Mouse (Mus musculus) ES-Bruce4 (cell line): ENCODE results near the gene Med13l. TPM values are rescaled to one million over a fixed set of nuclear protein-coding genes. Genes with fewer than 3 reads are reported as not detected.

Source experiments
- H3K27ac ChIP-seq: 2 replicates; pipeline ENCODE4 v1.5.1; 2012; ENCODE audit warnings: low read length, inconsistent platforms; ENCODE audit not compliant: insufficient read depth
- H3K27me3 ChIP-seq: 2 replicates; pipeline ENCODE4 v1.6.1; 2012; ENCODE audit warnings: mild to moderate bottlenecking, low read length, inconsistent platforms; ENCODE audit not compliant: control insufficient read depth, poor library complexity, insufficient read depth, severe bottlenecking
- H3K36me3 ChIP-seq: 2 replicates; pipeline ENCODE4 v1.6.1; 2012; ENCODE audit warnings: inconsistent platforms, mild to moderate bottlenecking, low read length, moderate library complexity; ENCODE audit not compliant: control insufficient read depth, poor library complexity, insufficient read depth, severe bottlenecking
- H3K4me1 ChIP-seq: one replicate; pipeline ENCODE4 v1.8.1; 2011; ENCODE audit warnings: low read length; ENCODE audit not compliant: control insufficient read depth, insufficient read depth
- H3K4me3 ChIP-seq: 2 replicates; pipeline ENCODE4 v1.5.1; 2011; ENCODE audit warnings: low read depth, mild to moderate bottlenecking, low read length
- H3K9ac ChIP-seq: 2 replicates; pipeline ENCODE4 v1.6.1; 2012; ENCODE audit warnings: low read depth, mild to moderate bottlenecking, inconsistent platforms; ENCODE audit not compliant: poor library complexity, severe bottlenecking
- H3K9me3 ChIP-seq: replicated peaks from 2 replicates; pipeline ENCODE4 v1.6.1; 2012; ENCODE audit warnings: mild to moderate bottlenecking, low read length, inconsistent platforms; ENCODE audit not compliant: control insufficient read depth, poor library complexity, insufficient read depth, severe bottlenecking
- CTCF ChIP-seq: IDR thresholded peaks from one replicate; pipeline ENCODE4 v1.8.1; 2011; ENCODE audit warnings: low read depth, low read length
- EP300 ChIP-seq: IDR thresholded peaks from 2 replicates; pipeline ENCODE4 v1.6.1; 2011; ENCODE audit warnings: low read depth, low read length; ENCODE audit not compliant: insufficient read depth
- POLR2A ChIP-seq: IDR thresholded peaks from one replicate; pipeline ENCODE4 v1.8.1; 2011; ENCODE audit warnings: low read length; ENCODE audit not compliant: insufficient read depth
- polyA plus RNA-seq: library from polyadenylated mRNA; stranded (reverse); fragments of >200 nt; gene quantifications from 2 replicates; pipeline ENCODE4 v1.2.4, GENCODE M21; 2011; ENCODE audit warnings: low read depth; ENCODE audit not compliant: missing spikeins, insufficient read depth, insufficient read length

Med13l gene
- polyA plus RNA-seq, 1 experiment = 43.9 TPM

GRCm38 (mm10) chr5:118801592-118801991, 241.1 kb downstream of the Med13l start:
- Histone ChIP-seq H3K9ac (no peak overlapping the region), H3K4me1 (no peaks in the 10 kb centered on the region), H3K27me3 (no peaks in the 10 kb centered on the region), H3K27ac (no peak overlapping the region), H3K4me3 (no peak overlapping the region), H3K36me3 (no peaks in the 10 kb centered on the region), H3K9me3 (no peaks in the 10 kb centered on the region)
- TF ChIP-seq POLR2A = no peak
- TF ChIP-seq EP300 = no peak
- no peak for TF ChIP-seq CTCF

DNA sequence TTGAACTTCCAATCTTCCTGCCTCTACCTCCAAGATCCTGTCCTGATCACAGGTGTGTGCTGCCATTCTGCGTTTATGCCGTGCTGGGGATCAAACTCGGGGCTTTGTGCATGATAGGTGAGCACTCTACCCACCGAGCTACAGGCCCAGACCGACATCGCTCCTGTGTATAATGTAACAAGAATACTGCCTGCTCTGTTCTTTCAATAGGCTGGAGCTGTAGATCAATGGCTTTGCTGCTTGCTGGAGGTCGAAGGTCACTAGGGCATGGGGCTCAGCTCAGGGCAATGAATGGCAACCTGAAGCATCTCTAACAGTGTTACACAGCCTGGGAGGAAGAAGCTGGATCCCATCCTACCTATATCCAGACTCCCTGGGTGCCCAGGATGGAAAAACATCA, 241.6 kb downstream of the Med13l start:
- Histone ChIP-seq H3K27me3 (no peaks in the 10 kb centered on the region), H3K4me3 (no peak overlapping the region), H3K4me1 (no peaks in the 10 kb centered on the region), H3K9ac (no peak overlapping the region), H3K36me3 (no peaks in the 10 kb centered on the region), H3K9me3 (no peaks in the 10 kb centered on the region), H3K27ac (no peak overlapping the region)
- no peak for TF ChIP-seq EP300
- TF ChIP-seq POLR2A = no peak
- TF ChIP-seq CTCF = no peak

- Histone ChIP-seq H3K4me1 (no peaks in the 10 kb centered on the region), H3K4me3 (no peak overlapping the region), H3K36me3 (no peaks in the 10 kb centered on the region), H3K27ac (no peak overlapping the region), H3K27me3 (no peaks in the 10 kb centered on the region), H3K9ac (no peak overlapping the region), H3K9me3 (no peaks in the 10 kb centered on the region)
- no peak for TF ChIP-seq CTCF
- TF ChIP-seq EP300 = no peak
- no peak for TF ChIP-seq POLR2A
Measured at GRCm38 (mm10) chr5:118808946-118809345, 248.5 kb downstream of the Med13l start.

DNA sequence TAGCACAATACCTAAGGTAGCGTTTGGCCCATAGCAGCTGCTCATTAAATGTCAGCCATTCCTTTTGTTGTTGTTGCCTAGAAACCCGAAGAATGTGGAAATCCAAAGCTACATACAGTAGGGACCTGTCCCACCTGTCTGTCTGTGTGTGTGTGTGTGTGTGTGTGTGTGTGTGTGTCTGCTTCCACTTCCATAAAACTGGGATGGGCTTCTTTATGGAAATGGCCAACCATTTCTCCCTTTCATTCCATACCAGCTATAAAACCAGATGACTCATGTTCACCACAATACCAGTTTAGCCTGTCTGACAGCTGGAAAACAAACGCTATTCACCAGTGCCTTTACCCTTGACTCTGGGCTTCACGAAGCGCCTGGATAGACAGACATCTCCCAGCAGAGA, 249.1 kb downstream of the Med13l start:
- no peak for TF ChIP-seq EP300
- no peak for TF ChIP-seq POLR2A
- TF ChIP-seq CTCF = no peak
- H3K27ac ChIP-seq = no peak overlapping the region
- H3K36me3 ChIP-seq = no peaks in the 10 kb centered on the region
- H3K9me3 ChIP-seq = no peaks in the 10 kb centered on the region
- no peak overlapping the region for H3K4me3 ChIP-seq
- no peak overlapping the region for H3K9ac ChIP-seq
- H3K4me1 ChIP-seq = peaks cover under 1% of the 10 kb centered on the region
- no peaks in the 10 kb centered on the region for H3K27me3 ChIP-seq

- Histone ChIP-seq H3K27ac (no peak overlapping the region), H3K4me1 (peaks cover 2% of the 10 kb centered on the region), H3K27me3 (no peaks in the 10 kb centered on the region), H3K36me3 (no peaks in the 10 kb centered on the region), H3K4me3 (no peak overlapping the region), H3K9ac (no peak overlapping the region), H3K9me3 (no peaks in the 10 kb centered on the region)
- TF ChIP-seq CTCF (no peak), EP300 (no peak), POLR2A (no peak)
Measured at GRCm38 (mm10) chr5:118811690-118812089, 251.2 kb downstream of the Med13l start.

- Histone ChIP-seq H3K9ac (no peak overlapping the region), H3K9me3 (no peaks in the 10 kb centered on the region), H3K27me3 (no peaks in the 10 kb centered on the region), H3K4me1 (peaks cover 2% of the 10 kb centered on the region), H3K4me3 (no peak overlapping the region), H3K27ac (no peak overlapping the region), H3K36me3 (no peaks in the 10 kb centered on the region)
- no peak for TF ChIP-seq CTCF
- no peak for TF ChIP-seq POLR2A
- no peak for TF ChIP-seq EP300
Measured at GRCm38 (mm10) chr5:118812421-118812820, 251.9 kb downstream of the Med13l start.

DNA sequence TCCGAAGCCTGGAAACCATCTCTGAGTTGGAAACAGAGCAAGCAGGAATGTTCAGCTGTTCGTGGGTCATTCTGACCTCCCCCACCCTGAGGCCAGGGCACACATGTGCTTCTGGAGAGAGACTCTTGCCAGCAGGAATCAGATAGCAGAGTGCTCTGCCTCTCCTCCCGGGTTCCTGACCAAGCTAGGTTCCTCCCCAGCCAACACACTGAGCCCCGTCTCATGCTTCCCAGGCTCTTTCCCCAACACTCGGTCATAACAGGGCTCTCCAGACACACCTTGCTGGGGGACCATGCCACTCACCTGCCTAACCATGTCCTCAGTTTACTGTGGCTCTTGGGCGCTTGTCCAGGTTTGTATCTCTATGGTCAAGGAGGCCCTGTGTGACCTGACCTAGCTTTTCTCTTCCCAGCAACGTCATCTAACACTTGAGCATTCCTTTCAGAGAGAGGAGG, 252.5 kb downstream of the Med13l start:
- H3K9ac ChIP-seq = no peak overlapping the region
- TF ChIP-seq CTCF (no peak), POLR2A (no peak), EP300 (no peak)
- H3K36me3 ChIP-seq = no peaks in the 10 kb centered on the region
- peaks cover 2% of the 10 kb centered on the region for H3K4me1 ChIP-seq
- no peak overlapping the region for H3K27ac ChIP-seq
- no peaks in the 10 kb centered on the region for H3K9me3 ChIP-seq
- no peak overlapping the region for H3K4me3 ChIP-seq
- no peaks in the 10 kb centered on the region for H3K27me3 ChIP-seq
